Mouse (Mus musculus) c-Kit-negative CD71-positive TER-119-positive erythroid progenitor cells, embryonic 14.5 days (primary cell): Measurements from ENCODE around the gene Tcf3.

Experiments
- DNase-seq: peaks from one replicate; pipeline ENCODE4 v3.0.0-alpha.2; 2013; ENCODE audit warnings: low read depth, low spot score

Tcf3 gene

GRCm38 (mm10) chr10:80406684-80407501 is 26.6 kb downstream of the Tcf3 start, which contains the start of gene Uqcr11:
Gene Uqcr11 (minus strand): TSS chr10:80406830.
- DNase-seq, result peak; percentile 85

- no peak for DNase-seq
These were observed 27.8 kb downstream of the Tcf3 start for GRCm38 (mm10) chr10:80405481-80406173.

GRCm38 (mm10) chr10:80403044-80403692 is 30.3 kb downstream of the Tcf3 start:
- DNase-seq, result no peak

GRCm38 (mm10) chr10:80400704-80401161 is 32.7 kb downstream of the Tcf3 start:
- DNase-seq, result no peak

GRCm38 (mm10) chr10:80399973-80400703 is 33.3 kb downstream of the Tcf3 start:
- no peak for DNase-seq

- DNase-seq, result peak; percentile 99
These were observed 34.1 kb downstream of the Tcf3 start, which contains the start of gene Mbd3 for GRCm38 (mm10) chr10:80399191-80399972. Gene Mbd3 (minus strand): TSS chr10:80399550.

- peak; percentile 97 for DNase-seq
These were observed 34.7 kb downstream of the Tcf3 start for GRCm38 (mm10) chr10:80398719-80399190.

GRCm38 (mm10) chr10:80398174-80398535 is 35.3 kb downstream of the Tcf3 start:
- DNase-seq, result no peak

- no peak for DNase-seq
These were observed 35.8 kb downstream of the Tcf3 start for GRCm38 (mm10) chr10:80397524-80398173.

- DNase-seq, result no peak
These were observed 36.5 kb downstream of the Tcf3 start for GRCm38 (mm10) chr10:80396822-80397523.

- no peak for DNase-seq
These were observed 38.3 kb downstream of the Tcf3 start for GRCm38 (mm10) chr10:80395025-80395627.

- no peak for DNase-seq
These were observed 40.8 kb downstream of the Tcf3 start for GRCm38 (mm10) chr10:80392687-80393086.

GRCm38 (mm10) chr10:80390697-80391096 is 42.8 kb downstream of the Tcf3 start:
- DNase-seq, result no peak

GRCm38 (mm10) chr10:80389185-80389708 is 44.2 kb downstream of the Tcf3 start:
- no peak for DNase-seq

GRCm38 (mm10) chr10:80388731-80389130 is 44.7 kb downstream of the Tcf3 start:
- no peak for DNase-seq

GRCm38 (mm10) chr10:80387522-80387959 is 45.9 kb downstream of the Tcf3 start, which contains the start of gene Mex3d:
Gene Mex3d (minus strand): TSS chr10:80387659.
- DNase-seq, result peak; percentile 58

- DNase-seq, result no peak
These were observed 46.5 kb downstream of the Tcf3 start for GRCm38 (mm10) chr10:80386735-80387471.
